Mouse (Mus musculus) neutrophil, adult 65 days (primary cell): ENCODE data around the gene Nlrp14. TPM values are rescaled to one million over a fixed set of nuclear protein-coding genes. Genes with fewer than 3 reads are reported as not detected.

ENCODE experiments used
- total RNA-seq: library from RNA; stranded (reverse); gene quantifications from 2 replicates; pipeline ENCODE4 v1.2.4, GENCODE M21; 2023

Gene Nlrp14
- not detected in 2 replicates for total RNA-seq

GRCm38 (mm10) chr7:107166690-107167089, at the start of gene Nlrp14:
TSS of gene Nlrp14 (plus strand) at chr7:107166990.

GRCm38 (mm10) chr7:107130983-107131382, 35.8 kb upstream of the Nlrp14 start, which contains the start of gene Olfr715:
TSS of gene Olfr715 (minus strand) at chr7:107131083.

GRCm38 (mm10) chr7:107138027-107138426, 28.8 kb upstream of the Nlrp14 start, which contains the start of gene Olfr716:
TSS of gene Olfr716 (plus strand) at chr7:107138327.

GRCm38 (mm10) chr7:107209204-107209860, 42.5 kb downstream of the Nlrp14 start, which contains the start of gene Rbmxl2:
TSS of gene Rbmxl2 (plus strand) at chr7:107209445.

Other genes with a start within 250 kb of the Nlrp14 start
- gene Olfr709-ps1, start 234.8 kb upstream of the Nlrp14 start, total RNA-seq: 0.09 TPM in 1 of 2 replicates, not detected in the other
- gene Olfr710, start 218.7 kb upstream of the Nlrp14 start, total RNA-seq: not detected in 2 replicates
- not detected in 2 replicates for gene Olfr6, start 203.1 kb upstream of the Nlrp14 start, total RNA-seq
- not detected in 2 replicates for gene Olfr711, start 191.5 kb upstream of the Nlrp14 start, total RNA-seq
- not detected in 2 replicates for gene Olfr2, start 160.9 kb upstream of the Nlrp14 start, total RNA-seq
- gene Olfr713, start 135.8 kb upstream of the Nlrp14 start, total RNA-seq: not detected in 2 replicates
- not detected in 2 replicates for gene Olfr714, start 96.0 kb upstream of the Nlrp14 start, total RNA-seq
- not detected in 2 replicates for gene Olfr17, start 73.8 kb upstream of the Nlrp14 start, total RNA-seq
- not detected in 2 replicates for gene Olfr715b, start 56.6 kb upstream of the Nlrp14 start, total RNA-seq
- gene Olfr715, start 35.9 kb upstream of the Nlrp14 start, total RNA-seq: not detected in 2 replicates
- gene Olfr716, start 28.7 kb upstream of the Nlrp14 start, total RNA-seq: not detected in 2 replicates
- not detected in 2 replicates for gene Rbmxl2, start 42.5 kb downstream of the Nlrp14 start, total RNA-seq
- not detected in 2 replicates for gene Syt9, start 203.7 kb downstream of the Nlrp14 start, total RNA-seq